Mouse (Mus musculus) cerebellum, adult 2 months (tissue): ENCODE measurements at regions not wholly inside any gene's neighbourhood (a gene's known extent, or its start where the extent isn't known, plus 50 kb on each side); places are given as distances from the start of the nearest gene placed in this dataset.

Experiments
- DNase-seq, 2 experiments: peaks; one replicate each; pipeline ENCODE4 v3.0.0; 2021
- H3K27ac ChIP-seq: fragments of 200-500 bp; 2 replicates; pipeline ENCODE4 v1.5.1; 2012; ENCODE audit warnings: low read length, control low read depth, inconsistent platforms; ENCODE audit not compliant: insufficient read depth
- H3K27me3 ChIP-seq: fragments of 200-500 bp; 2 replicates; pipeline ENCODE4 v1.6.1; 2012; ENCODE audit warnings: inconsistent platforms, mild to moderate bottlenecking, low read length, moderate library complexity; ENCODE audit not compliant: control insufficient read depth, insufficient read depth
- H3K4me1 ChIP-seq: fragments of 200-500 bp; 2 replicates; pipeline ENCODE4 v1.6.1; 2011; ENCODE audit warnings: low read length; ENCODE audit not compliant: control insufficient read depth, insufficient read depth
- H3K4me3 ChIP-seq: fragments of 200-500 bp; replicated peaks from 2 replicates; pipeline ENCODE3; 2011; ENCODE audit warnings: mild to moderate bottlenecking, low read depth, low read length, control low read depth; ENCODE audit not compliant: insufficient read depth
- CTCF ChIP-seq: fragments of 200-500 bp; IDR thresholded peaks from 2 replicates; pipeline ENCODE4 v1.5.1; 2011; ENCODE audit warnings: low read depth, mild to moderate bottlenecking, control low read depth, low read length, moderate library complexity, borderline replicate concordance; ENCODE audit not compliant: insufficient read depth
- POLR2A ChIP-seq: fragments of 200-500 bp; IDR thresholded peaks from 2 replicates; pipeline ENCODE4 v1.6.1; 2011; ENCODE audit warnings: low read length, control low read depth, borderline replicate concordance; ENCODE audit not compliant: insufficient read depth
- WGBS: fragments of 180-500 bp; shearing (Covaris S2); methylation state at CpG from one replicate; pipeline ENCODE4 v1.1.7; 2018; 5-methylcytosine and 5-hydroxymethylcytosine counted together

DNA sequence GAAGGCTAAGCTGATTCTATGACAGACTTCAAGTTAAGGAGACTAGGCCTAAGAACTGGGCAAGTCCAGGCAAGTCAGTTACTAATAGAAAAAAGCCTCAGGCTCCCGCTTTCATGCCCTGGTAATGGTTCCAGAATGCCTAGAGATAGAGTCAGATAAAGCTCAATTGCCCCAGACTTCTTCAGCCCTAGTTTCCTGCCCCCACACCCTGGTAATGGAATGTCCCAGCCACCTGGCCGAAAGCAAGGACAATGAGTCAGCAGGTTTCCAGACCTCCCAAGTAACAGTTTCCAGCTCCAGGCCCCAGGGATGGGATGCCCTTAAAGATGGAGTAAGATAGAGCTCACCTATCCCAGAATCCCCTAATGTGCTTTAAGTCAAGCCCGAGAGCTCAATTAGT is 143.6 kb upstream of the Rad23b start:
- Histone ChIP-seq H3K27ac (no peak overlapping the region), H3K4me3 (no peak overlapping the region), H3K4me1 (no peaks in the 10 kb centered on the region), H3K27me3 (no peaks in the 10 kb centered on the region; the same call in 1 of the 2 replicates)
- no peak for DNase-seq
- WGBS, result 96% methylated on average over 3 of the region's 3 CpGs
- no peak for TF ChIP-seq CTCF
- no peak for TF ChIP-seq POLR2A

DNA sequence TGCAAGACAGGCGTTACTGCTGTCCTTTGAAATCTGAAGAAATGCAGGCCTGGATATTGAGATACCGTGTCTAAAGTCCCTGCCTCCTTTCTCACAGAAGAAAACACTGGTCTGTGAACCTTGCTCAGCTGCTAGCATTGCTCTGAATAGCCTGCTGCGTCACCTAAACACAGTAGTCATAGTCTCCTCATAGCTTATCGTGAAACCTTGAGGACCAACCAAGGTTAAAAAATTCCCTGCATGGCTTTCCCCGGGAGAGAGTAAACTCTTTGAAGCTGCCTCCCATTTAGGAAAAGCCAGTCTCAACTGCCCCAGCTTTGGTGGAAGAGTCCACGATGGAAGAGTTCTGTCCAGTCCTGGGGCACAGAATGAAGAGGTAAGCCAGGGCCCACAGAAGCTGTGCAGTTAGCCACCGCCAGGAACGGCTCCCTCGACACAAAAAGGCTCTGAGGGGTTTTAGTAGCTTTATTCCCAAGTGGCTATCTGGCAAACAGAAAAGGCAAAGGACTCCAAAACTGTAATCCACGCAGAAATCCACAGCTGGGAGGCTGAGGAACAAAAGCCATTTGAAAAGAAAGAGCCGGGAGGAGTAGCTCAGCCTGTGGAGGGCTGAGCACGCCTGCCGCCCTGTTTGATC is 142.0 kb upstream of the Rad23b start:
- TF ChIP-seq CTCF (no peak), POLR2A (no peak)
- no peak for DNase-seq
- Histone ChIP-seq H3K4me1 (no peaks in the 10 kb centered on the region), H3K27me3 (no peaks in the 10 kb centered on the region; the same call in 1 of the 2 replicates), H3K4me3 (no peak overlapping the region), H3K27ac (no peak overlapping the region)
- WGBS, result 55% methylated on average over 13 of the region's 13 CpGs

DNA sequence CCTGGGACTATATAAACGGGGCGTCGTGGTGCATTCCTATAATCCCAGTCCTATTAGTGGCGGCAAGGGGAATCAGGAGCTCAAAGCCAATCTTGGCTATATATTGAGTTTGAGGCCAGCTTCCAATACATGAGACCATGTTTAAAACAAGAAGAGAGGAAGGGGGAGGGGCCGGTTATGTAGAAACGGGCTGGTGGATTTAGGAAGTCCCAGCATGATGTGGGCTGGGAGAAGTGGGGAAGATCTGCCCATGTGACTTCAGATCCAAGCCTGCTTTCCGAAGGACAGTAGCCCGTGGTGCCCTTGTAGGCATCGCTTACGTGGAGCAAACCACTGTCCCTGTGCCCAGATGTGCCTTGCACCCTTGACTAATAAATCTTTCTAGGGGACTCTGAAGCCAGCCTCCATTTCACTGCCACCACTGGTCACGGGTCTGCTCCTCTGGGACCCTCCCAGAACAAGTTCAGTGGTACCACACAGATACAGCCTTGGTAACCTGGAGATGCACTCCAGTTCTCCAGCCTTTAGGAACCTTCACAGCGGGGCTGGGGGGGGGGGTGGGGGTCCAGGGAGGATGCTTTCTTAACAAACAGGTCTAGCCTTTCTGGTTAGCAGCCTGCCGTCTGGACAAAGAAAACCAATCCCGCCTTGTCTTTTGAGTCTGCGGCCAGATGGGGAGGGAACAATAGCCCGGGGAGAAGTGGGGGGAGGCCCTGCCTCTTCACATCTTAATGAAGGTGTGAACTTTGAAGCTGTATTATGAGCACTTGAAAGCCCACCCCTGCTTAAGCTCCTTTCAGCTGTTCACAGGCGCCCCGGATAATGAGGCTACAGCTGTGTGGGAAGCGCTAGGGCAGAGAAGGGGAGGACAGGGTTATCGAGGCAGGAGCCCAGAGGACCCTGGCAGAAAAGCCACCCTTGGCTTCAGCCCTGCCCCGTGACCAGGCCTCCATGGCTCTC is 141.2 kb upstream of the Rad23b start:
- H3K27ac ChIP-seq, result no peak overlapping the region
- H3K4me1 ChIP-seq, result no peaks in the 10 kb centered on the region
- no peak overlapping the region for H3K4me3 ChIP-seq
- no peaks in the 10 kb centered on the region; the same call in 1 of the 2 replicates for H3K27me3 ChIP-seq
- 23% methylated on average over 21 of the region's 21 CpGs for WGBS
- TF ChIP-seq POLR2A (no peak), CTCF (no peak)
- DNase-seq, result peak in 1 of 2 experiments; percentile 13

DNA sequence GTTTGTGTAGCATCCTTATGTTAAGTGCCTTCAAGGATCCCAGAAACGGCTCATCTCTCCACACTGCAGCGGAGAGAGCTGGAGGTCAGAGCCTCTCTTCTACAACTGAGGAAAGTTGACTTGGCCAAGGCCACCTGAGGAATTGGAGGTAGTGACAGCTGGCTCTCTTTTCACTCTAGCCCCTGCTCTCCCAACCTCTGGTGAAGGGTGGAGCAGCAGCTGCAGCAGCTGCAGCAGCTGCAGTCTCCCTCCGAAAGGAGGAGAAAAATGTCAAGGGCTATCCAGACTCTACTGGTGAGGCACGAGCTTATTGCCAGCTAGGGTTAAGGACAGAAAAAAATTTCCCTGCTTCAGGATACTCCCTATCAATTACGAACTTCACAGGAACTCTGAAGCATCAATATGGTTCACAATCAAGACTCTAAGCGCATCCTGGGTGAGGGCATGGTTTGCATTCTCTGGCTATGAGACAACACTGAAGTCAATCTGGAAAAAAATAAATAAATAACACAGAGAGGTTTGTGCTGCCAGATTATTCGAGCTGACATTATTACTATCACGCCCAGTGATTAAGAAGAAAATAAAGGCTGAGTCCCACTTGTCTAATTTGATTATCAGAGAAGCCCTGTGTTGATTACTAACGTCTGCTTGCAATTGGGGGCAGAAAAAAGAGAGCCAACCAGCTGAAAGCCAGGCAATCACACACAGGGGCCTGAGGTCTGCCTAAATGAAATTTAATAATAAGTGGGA is 134.2 kb upstream of the Rad23b start:
- H3K27ac ChIP-seq, result no peak overlapping the region
- 55% methylated on average over 9 of the region's 9 CpGs for WGBS
- H3K27me3 ChIP-seq, result no peaks in the 10 kb centered on the region
- no peak for DNase-seq
- no peak for TF ChIP-seq CTCF
- no peak for TF ChIP-seq POLR2A
- no peaks in the 10 kb centered on the region for H3K4me1 ChIP-seq
- H3K4me3 ChIP-seq, result no peak overlapping the region

DNA sequence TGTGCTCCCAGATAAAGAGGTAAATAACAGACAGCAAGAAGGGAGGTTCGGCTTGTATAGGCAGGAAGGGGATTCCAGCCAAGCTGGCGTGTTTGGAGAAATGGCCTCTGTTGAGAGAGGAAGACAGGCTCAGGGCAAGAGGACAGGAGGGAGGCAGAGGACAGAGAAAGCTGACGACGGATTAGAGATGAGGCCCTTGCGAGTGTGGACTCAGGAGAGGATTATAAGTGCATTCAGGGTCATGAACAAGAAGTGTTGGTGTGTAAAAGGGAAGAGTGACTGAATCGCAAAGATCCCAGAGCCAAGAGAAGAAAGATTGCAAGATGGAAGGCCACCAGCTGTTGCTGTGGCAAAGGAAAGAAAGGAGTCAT is 133.7 kb upstream of the Rad23b start:
- Histone ChIP-seq H3K27me3 (no peaks in the 10 kb centered on the region), H3K4me1 (no peaks in the 10 kb centered on the region), H3K27ac (no peak overlapping the region), H3K4me3 (no peak overlapping the region)
- TF ChIP-seq CTCF (no peak), POLR2A (no peak)
- no peak for DNase-seq
- 42% methylated on average over 6 of the region's 6 CpGs for WGBS

DNA sequence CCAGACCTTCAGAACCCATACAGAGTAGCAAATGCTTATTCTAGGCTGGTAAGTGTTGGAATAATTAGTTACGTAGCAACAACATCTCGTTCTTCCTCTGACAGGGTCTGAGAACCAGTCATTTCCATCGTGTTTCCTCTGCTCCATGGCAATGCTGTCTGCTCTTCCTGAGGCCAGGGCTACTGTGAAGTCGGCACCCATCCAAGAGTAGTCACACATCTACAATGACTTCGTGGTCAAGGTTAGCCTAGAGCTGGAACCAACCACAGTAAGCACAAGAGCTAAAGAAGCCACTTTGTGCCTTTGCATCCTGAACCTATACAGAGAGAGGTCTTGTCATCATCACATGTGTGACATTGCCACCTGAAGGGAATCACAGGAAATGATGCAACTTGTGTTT is 124.1 kb upstream of the Rad23b start:
- Histone ChIP-seq H3K4me1 (no peaks in the 10 kb centered on the region), H3K27ac (no peak overlapping the region), H3K27me3 (no peaks in the 10 kb centered on the region), H3K4me3 (no peak overlapping the region)
- no peak for DNase-seq
- TF ChIP-seq CTCF (no peak), POLR2A (no peak)
- 82% methylated on average over 5 of the region's 5 CpGs for WGBS

DNA sequence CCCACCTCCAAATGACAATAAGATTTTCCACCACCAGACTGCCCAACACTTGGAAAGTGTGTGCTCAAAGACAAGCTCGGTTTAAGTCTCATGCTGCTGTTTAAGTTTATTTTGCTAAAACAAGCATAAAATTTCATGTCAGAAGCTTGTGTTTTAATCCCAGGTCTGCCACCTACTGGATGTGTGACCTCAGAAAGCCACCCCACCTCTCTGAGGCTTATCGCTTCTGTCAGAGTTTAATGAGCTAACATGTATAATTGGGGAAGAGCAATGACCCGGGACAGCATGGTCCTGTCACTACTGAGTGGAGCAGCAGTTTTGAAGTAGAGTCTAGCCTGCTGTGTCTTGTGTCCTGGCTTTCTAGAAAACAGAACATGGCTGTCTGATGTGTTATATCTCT is 122.4 kb upstream of the Rad23b start:
- Histone ChIP-seq H3K27ac (no peak overlapping the region), H3K4me3 (no peak overlapping the region), H3K27me3 (no peaks in the 10 kb centered on the region), H3K4me1 (no peaks in the 10 kb centered on the region)
- WGBS, result 54% methylated on average over 3 of the region's 3 CpGs
- TF ChIP-seq POLR2A, result no peak
- no peak; the same call in 1 of the 2 replicates for TF ChIP-seq CTCF
- no peak for DNase-seq
